Mouse (Mus musculus): ENCODE measurements around the gene Zfp747.
A peak's percentile ranks its signal among the peaks of the same experiment; 100 is the strongest.

Gene Zfp747

DNA sequence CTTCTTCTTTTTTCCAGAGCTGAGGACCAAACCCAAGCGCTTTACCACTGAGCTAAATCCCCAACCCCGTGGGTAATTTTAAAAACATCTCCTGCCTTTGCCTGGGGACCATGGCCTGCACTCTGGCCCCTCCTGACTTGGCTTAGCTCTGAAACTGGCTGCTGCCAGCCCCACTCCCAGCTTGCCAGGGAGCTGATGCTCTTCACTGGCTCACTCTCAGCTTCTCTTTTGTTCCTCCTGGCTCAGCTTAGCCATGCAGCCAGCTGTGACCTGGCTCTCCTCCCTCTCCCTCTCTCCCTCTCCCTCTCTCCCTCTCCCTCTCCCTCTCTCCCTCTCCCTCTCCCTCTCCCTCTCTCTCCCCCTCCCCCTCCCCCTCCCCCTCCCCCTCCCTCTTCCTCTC, 49.2 kb downstream of the Zfp747 start:
- DNase-seq, result peak; percentile 50

DNA sequence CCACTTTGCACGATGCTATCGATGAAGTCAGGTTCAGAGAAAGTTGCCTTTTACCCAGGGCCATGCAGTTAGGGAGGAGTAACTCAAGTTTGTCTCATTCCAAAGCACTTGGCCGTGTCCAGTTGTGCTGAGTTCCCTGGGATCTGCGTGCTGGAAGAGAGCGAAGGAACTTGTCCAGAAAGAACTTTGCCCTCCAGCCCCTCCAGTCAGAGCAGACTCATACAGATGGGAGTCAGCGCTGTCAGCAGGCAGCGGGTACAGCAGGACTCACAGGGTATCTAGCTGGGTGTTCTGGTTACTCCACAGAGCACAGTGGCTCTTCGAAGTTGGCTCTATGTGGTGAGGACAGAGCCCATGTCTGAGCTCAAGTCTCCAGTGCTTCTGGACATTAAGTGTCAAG, 50.3 kb downstream of the Zfp747 start:
- no peak for DNase-seq

DNA sequence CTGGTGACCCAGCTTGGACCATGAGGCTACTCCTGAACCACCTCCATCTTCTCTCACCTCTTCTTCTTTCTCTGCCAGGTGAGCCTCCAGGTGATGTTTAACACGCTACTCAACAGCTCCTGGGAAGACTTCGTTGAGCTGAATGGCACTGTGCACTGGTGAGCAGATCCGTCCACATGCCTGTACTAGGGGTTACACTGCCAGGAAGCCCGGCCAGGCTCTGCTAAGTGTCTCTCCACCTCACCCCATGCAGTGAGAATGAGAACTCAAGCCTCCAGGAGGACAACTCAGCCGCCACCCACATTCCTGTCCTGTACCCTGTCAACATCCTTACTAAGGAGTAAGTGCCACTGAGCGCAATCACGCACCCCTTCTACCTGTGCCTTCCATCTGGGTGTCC, 50.9 kb downstream of the Zfp747 start:
- DNase-seq, result no peak

All from right cerebral cortex, adult 18-20 months (tissue).